Mouse (Mus musculus) urinary bladder, postnatal 14 days (tissue): Measurements from ENCODE around the gene Rnf169.
A peak's percentile ranks its signal among the peaks of the same experiment; 100 is the strongest.

Experiments used
- DNase-seq: peaks from one replicate; pipeline ENCODE4 v3.0.0; 2021; ENCODE audit warnings: low spot score

Rnf169 gene

GRCm38 (mm10) chr7:99893967-99894366, 86.3 kb downstream of the Rnf169 start:
- DNase-seq = no peak

DNA sequence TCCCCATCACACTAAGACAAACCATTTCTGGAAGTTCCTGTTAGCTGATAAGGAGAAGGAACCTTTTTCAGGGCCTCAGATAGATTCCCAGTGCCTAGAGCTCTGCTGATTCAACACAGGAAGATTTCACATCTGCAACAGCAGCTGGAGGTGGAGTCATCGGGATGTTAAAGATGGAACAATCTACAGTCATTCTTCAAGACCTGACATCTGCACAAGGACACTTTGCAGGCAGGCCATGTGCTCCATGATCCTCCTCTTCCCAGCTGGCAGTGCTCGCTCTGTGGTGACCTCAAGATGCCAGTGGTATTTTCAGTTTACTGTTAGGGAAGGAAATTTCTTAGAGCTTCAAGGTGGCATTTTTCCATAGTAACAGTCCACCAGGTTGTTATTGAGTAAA, 87.9 kb downstream of the Rnf169 start:
- DNase-seq = no peak

DNA sequence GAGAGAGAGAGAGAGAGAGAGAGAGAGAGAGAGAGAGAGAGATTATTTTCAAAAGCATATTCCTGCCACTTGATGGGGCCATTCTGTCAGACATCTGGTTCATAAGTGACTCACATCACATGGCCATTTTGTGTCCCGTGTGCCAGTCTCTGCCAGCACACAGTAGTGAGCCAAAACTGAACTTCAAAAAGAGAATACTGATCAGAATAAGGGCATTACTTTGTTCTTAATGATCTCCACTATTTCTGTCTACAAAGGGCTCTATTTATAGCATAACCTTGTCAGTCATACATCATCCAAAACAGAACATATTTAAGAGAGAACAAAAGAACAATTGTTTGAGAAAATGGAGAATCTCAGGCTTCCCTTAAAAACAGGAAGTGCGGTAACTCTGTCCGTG, 88.8 kb downstream of the Rnf169 start:
- no peak for DNase-seq

GRCm38 (mm10) chr7:99890168-99890755, 90.0 kb downstream of the Rnf169 start:
- no peak for DNase-seq

- no peak for DNase-seq
Measured at GRCm38 (mm10) chr7:99889175-99889880, 90.9 kb downstream of the Rnf169 start.

GRCm38 (mm10) chr7:99887743-99888142, 92.5 kb downstream of the Rnf169 start:
- DNase-seq = no peak

DNA sequence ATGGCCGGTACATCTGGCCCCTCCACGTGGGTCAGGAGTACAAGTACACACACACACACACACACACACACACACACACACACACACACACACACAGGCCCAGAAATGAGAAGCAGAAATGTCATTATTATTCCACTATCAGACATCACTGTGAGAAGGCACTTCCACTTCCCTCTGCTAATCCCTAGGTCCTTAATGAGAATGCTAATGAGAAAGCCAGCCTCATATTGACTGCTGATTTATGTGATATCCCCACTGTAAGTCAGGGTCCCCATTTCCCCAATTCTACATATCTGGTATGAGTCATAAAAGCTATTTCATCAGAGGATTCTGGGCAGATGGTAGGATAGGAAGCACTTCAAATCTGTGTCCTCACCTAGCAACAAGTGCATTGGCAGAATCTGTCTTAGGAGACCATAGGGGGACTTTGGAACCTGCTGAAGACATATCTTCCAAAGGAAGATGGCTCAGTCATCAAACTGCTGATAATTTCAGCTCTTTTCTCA, 93.0 kb downstream of the Rnf169 start:
- no peak for DNase-seq

DNA sequence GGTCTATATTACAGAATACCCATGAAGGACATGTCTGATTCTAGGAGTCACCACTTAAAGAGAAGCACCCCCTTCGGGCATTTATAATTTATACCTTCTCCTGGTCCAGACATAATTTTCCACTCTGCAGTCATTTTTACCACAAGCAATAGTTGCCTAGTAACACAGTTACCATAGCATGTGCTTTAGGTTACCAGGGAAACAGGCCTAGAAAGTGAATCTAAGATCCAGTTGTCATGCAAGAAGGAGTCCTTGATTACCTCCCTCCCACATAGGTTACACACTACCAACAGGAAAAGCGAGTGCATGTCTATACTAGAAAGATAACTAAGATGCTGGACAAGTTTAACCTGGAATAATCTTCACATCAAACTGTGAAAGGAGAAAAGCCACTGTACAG, 102.0 kb downstream of the Rnf169 start:
- no peak for DNase-seq

DNA sequence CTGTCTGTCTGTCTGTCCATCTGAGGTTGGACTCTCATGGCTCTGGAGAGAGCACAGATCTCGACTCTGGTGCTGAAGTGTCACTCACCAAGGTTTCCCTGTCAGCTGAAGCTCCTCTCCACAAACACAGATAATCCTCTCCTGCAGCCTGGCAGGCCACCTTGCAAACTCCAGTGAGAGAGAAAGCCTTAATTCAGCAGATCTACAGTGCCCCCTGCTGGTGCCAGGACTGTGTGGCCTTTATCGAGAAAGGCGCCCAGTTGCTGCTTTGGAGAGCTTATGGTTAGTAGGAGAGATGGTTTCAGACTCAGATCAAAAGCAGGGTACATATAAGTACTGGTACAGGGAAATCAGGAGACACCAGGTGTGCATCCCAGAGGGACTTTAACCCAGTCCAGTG, 103.9 kb downstream of the Rnf169 start:
- peak; percentile 86 for DNase-seq

DNA sequence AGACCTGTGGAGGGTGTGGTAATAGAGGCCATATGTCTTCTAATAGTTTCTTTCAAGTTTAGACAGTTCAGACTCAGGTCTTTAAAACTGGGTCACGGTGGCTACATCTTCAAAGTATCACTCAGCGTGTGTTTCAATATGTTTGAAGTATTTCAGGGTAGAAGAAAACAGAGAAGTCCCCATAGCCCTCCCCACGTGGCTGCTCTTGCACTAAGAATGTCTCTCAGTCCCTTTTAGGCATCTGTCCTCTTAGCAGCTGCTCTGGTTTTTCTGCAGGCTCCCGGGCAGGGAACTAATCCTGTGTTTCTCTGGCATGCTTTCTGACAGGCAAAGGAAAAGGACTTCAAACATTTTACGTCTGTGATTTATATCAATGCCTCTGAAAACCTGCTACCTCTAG, 104.4 kb downstream of the Rnf169 start:
- no peak for DNase-seq

DNA sequence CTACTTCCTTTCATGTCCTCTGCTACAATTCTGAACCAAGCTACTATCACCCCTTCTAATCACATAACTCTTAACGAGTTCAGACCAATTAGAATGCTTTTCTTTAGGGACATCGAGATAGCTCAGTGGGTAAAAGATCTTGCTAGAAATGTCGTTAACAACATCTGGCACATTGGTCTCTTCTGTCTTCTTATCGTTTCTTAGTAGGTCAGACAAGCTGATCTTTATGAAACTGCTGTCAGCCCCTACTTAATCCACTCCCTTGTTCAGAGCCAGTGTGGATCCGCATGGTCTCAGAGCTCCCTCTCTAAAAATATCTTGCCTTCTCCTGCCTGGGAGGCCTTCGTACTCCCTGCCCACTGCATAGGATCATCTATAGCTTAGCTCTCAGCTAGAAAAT, 106.3 kb downstream of the Rnf169 start:
- DNase-seq = no peak
